Mouse (Mus musculus) liver, adult 2 months (tissue): ENCODE data around the gene Filip1.

Experiments
- CTCF ChIP-seq: fragments of 200-500 bp; IDR thresholded peaks from 2 replicates; pipeline ENCODE4 v1.5.1; 2011; ENCODE audit warnings: low read depth, low read length, control low read depth
- POLR2A ChIP-seq: fragments of 200-500 bp; IDR thresholded peaks from 2 replicates; pipeline ENCODE4 v1.6.1; 2011; ENCODE audit warnings: low read length, control low read depth; ENCODE audit not compliant: insufficient read depth; ENCODE audit errors: extremely low read depth

DNA sequence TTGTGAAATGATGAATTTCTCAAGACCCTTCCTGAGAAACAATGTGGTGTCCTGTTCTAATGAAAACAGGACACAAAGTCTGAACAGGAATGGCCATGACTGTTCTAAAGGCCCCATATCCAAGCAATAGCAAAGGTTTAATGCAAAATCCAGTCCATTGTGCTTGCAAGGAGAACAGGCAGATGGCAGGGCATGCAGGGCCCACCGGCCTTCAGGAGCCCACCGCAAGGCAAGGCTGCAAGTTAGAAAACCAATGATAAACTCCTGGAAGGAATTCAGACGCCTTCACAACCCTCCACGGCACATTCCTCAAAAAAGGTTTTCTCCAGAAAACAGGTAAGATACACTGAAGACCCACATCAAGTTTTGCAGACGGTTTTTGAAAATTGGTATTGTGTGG lies 99.7 kb downstream of the Filip1 start:
- TF ChIP-seq CTCF (no peak), POLR2A (no peak)
